Mouse (Mus musculus) embryo, embryonic 10.5 days (tissue): ENCODE results near the gene Cuta.
A peak's percentile ranks its signal among the peaks of the same experiment; 100 is the strongest.

Experiments used
- DNase-seq: peaks from one replicate; pipeline ENCODE4 v3.0.0-alpha.2; 2015; ENCODE audit warnings: low spot score

Cuta gene

GRCm38 (mm10) chr17:26886047-26886749 is 53.2 kb downstream of the Cuta start:
- DNase-seq, result peak; percentile 88

GRCm38 (mm10) chr17:26884995-26885926 is 54.1 kb downstream of the Cuta start:
- peak; percentile 89 for DNase-seq
